Mouse (Mus musculus): Measurements from ENCODE around the gene Col27a1. TPM values are rescaled to one million over a fixed set of nuclear protein-coding genes. Genes with fewer than 3 reads are reported as not detected.

Gene Col27a1
- total and polyA plus RNA-seq, 2 experiments from 2014 or later, result 0.56 to 5.3 TPM

DNA sequence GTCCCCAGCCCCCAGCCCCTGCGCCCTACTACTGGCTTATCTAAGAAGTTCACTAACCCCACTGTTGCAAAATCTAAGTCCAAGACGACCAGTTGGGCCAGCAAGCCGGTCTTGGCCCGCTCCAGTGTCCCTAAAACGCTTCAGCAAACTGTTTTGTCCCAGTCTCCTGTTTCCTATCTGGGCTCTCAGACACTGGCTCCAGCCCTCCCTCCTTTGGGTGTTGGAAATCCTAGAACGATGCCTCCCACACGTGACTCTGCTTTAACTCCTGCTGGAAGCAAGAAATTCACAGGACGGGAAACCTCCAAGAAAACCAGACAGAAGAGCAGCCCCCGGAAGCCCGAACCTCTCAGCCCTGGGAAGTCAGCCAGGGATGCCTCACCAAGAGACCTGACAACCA is 11.6 kb downstream of the Col27a1 start:
- Histone ChIP-seq H3K4me3 (ENCODE audit: low read depth, low read length) (no peak overlapping the region), H3K27ac (ENCODE audit: low read depth, low read length) (no peak overlapping the region), H3K27me3 (ENCODE audit: insufficient read depth, low read length) (no peaks in the 10 kb centered on the region), H3K36me3 (ENCODE audit: insufficient read depth) (no peaks in the 10 kb centered on the region), H3K9ac (no peak overlapping the region), H3K4me2 (ENCODE audit: low read depth) (no peak overlapping the region), H3K4me1 (ENCODE audit: insufficient read depth) (peaks cover 6% of the 10 kb centered on the region), H3K9me3 (ENCODE audit: low read length) (no peaks in the 10 kb centered on the region)
- no peak for TF ChIP-seq CTCF (IDR thresholded peaks at IDR 0.05; ENCODE audit: low read depth)
- no peak for ATAC-seq
- WGBS, result 83% methylated on average over 10 of the region's 10 CpGs
- no peak for DNase-seq

DNA sequence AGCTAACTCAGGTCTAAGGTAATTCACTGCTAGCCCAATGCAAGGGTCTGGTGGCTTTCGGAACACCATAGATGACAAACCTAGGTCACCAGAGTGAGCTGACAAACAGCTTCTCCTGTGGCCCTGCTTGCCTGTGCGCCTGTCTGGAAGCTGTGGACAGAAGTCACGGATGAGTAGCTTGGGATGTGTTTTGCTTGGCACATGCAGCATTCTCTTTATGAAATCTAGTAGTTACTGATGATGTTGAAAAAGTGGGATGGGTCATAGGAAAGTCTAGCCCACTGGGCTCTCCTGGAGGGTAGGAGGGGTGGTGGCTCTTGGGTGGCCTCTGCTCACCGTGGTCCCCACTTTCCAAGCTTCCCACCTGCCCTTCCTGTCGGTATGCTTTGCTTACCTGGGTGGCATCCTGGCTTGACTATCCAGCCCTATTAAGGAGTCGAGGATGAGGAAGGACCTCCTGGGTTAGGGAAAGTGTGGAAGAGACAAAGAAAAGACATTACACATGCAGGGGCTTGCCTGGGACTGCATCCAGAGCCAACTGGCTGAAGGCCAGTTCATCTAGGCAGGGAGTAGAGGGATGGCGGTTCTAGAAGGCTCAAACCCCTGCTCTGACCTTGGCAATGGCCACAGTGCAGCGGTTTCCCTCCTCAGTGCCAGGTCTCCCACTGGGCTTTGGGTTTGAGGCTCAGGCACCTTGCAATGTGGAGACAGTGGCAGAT is 12.5 kb downstream of the Col27a1 start:
- 48% methylated on average over 8 of the region's 8 CpGs for WGBS

DNA sequence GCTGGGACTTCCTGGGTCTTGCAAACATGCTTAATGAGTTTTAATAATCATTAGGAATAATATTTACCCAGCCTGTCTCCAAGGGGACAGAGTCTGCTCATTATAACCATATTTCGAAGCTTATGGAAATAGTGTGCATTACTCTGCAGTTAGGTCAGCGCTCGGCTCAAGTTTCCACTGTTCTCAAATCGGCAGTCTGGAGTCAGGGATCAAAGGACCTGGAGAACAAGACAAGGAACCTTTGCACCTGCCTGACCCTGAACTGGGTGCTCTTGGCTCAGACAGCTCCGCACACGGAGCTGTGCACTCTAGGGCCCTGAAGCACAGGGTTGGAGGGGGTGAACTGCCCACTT is 13.1 kb downstream of the Col27a1 start:
- Histone ChIP-seq H3K4me2 (ENCODE audit: low read depth) (no peak overlapping the region), H3K27ac (ENCODE audit: low read depth, low read length) (no peak overlapping the region), H3K4me1 (ENCODE audit: insufficient read depth) (peaks cover 6% of the 10 kb centered on the region), H3K4me3 (ENCODE audit: low read depth, low read length) (no peak overlapping the region), H3K27me3 (ENCODE audit: insufficient read depth, low read length) (no peaks in the 10 kb centered on the region), H3K9ac (no peak overlapping the region), H3K36me3 (ENCODE audit: insufficient read depth) (no peaks in the 10 kb centered on the region), H3K9me3 (ENCODE audit: low read length) (no peaks in the 10 kb centered on the region)
- ATAC-seq (no peak), DNase-seq (no peak)
- WGBS, result 68% methylated on average over 6 of the region's 6 CpGs
- no peak for TF ChIP-seq CTCF (IDR thresholded peaks at IDR 0.05; ENCODE audit: low read depth)

More for the DNA sequence above, 12.5 kb downstream of the Col27a1 start:
- no peak for TF ChIP-seq CTCF (IDR thresholded peaks at IDR 0.05; ENCODE audit: low read depth)
- Histone ChIP-seq H3K4me2 (ENCODE audit: low read depth) (no peak overlapping the region), H3K9me3 (ENCODE audit: low read length) (no peaks in the 10 kb centered on the region), H3K36me3 (ENCODE audit: insufficient read depth) (no peaks in the 10 kb centered on the region), H3K27ac (ENCODE audit: low read depth, low read length) (no peak overlapping the region), H3K27me3 (ENCODE audit: insufficient read depth, low read length) (no peaks in the 10 kb centered on the region), H3K4me1 (ENCODE audit: insufficient read depth) (peaks cover 6% of the 10 kb centered on the region), H3K4me3 (ENCODE audit: low read depth, low read length) (no peak overlapping the region), H3K9ac (no peak overlapping the region)
- peak; percentile 41 for DNase-seq
- peak; percentile 37; the same call in 1 of the 2 replicates for ATAC-seq

DNA sequence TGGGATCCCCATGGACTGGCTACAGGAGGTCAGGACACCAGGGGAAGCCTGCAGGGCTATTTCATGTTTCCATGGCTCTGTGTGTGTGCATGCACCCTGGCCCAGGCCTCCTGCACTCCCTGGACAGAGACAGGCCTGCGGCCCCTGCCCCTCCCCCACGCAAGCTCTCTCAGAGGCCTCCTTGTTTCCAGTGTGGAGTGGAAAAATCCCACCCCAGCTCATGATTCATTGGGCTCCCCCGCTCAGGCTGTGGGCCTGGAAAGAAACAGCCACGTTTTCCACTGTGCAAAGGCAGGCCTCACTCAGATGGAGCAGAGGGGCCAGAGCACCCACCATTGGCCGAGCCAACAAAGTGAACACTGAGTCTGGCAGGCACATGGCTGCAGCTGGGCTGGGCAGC is 15.1 kb downstream of the Col27a1 start:
- ATAC-seq (peak; percentile 64), DNase-seq (no peak)
- H3K27me3 ChIP-seq (ENCODE audit: insufficient read depth, low read length), result no peaks in the 10 kb centered on the region
- no peak overlapping the region for H3K9ac ChIP-seq
- H3K27ac ChIP-seq (ENCODE audit: low read depth, low read length), result no peak overlapping the region
- H3K36me3 ChIP-seq (ENCODE audit: insufficient read depth), result no peaks in the 10 kb centered on the region
- no peak for TF ChIP-seq CTCF (IDR thresholded peaks at IDR 0.05; ENCODE audit: low read depth)
- H3K9me3 ChIP-seq (ENCODE audit: low read length), result no peaks in the 10 kb centered on the region
- H3K4me2 ChIP-seq (ENCODE audit: low read depth), result no peak overlapping the region
- 54% methylated on average over 5 of the region's 5 CpGs for WGBS
- H3K4me3 ChIP-seq (ENCODE audit: low read depth, low read length), result no peak overlapping the region
- peaks cover 6% of the 10 kb centered on the region for H3K4me1 ChIP-seq (ENCODE audit: insufficient read depth)

DNA sequence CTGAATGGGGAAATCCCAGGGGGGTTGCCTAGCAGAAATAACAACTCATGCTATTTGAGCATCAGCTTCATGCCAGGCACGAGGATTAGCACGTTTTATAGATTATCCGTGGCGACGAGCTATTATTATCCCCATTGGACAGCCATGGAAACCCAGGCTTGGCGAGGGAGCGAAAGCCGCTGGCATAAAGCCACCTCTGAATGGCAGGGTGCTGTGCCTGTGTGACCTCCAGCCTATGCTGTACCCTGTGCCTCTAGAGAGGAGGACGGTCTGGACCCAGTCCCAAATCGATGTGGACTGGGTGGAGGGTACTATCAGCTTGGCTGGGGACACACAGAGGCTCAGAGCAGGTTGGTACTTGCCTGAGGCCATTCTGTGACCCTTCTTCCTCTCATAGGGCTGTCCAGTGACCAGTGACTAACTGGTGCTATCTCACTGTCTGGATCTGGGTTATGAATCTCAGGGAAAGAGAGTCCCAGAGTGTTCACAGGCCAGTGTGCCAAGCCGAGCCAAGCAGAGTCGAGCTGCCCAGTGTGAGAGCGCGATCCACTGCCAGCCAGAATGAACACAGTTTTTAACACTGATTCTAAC is 16.3 kb downstream of the Col27a1 start:
- ATAC-seq, result peak; percentile 37
- peaks cover 6% of the 10 kb centered on the region for H3K4me1 ChIP-seq (ENCODE audit: insufficient read depth)
- H3K27me3 ChIP-seq (ENCODE audit: insufficient read depth, low read length), result no peaks in the 10 kb centered on the region
- no peaks in the 10 kb centered on the region for H3K9me3 ChIP-seq (ENCODE audit: low read length)
- TF ChIP-seq CTCF (IDR thresholded peaks at IDR 0.05; ENCODE audit: low read depth), result no peak
- WGBS, result 31% methylated on average over 14 of the region's 14 CpGs
- no peak overlapping the region for H3K4me3 ChIP-seq (ENCODE audit: low read depth, low read length)
- DNase-seq, result peak; percentile 45
- no peak overlapping the region for H3K4me2 ChIP-seq (ENCODE audit: low read depth)
- no peak overlapping the region for H3K27ac ChIP-seq (ENCODE audit: low read depth, low read length)
- no peaks in the 10 kb centered on the region for H3K36me3 ChIP-seq (ENCODE audit: insufficient read depth)
- no peak overlapping the region for H3K9ac ChIP-seq

DNA sequence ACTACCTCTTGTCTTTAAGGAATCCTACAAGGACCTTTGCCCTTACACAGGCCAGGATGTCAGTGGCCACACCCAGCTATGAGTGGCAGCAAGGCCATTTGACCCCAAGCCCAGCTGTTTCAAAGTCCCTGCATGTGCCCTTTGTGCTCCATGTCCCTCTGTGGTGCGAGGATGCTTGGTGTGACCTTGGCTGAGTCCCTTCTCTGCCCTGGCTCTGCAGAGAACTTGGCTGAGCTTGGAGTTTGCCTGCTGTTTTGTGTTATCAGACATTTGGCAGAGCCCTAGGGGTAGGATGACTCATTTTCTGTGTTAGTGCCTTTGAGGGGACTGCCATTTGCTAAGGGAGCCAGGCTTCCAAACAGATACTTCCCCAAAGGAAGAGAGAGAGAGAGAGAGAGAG is 17.3 kb downstream of the Col27a1 start:
- DNase-seq, result no peak

DNA sequence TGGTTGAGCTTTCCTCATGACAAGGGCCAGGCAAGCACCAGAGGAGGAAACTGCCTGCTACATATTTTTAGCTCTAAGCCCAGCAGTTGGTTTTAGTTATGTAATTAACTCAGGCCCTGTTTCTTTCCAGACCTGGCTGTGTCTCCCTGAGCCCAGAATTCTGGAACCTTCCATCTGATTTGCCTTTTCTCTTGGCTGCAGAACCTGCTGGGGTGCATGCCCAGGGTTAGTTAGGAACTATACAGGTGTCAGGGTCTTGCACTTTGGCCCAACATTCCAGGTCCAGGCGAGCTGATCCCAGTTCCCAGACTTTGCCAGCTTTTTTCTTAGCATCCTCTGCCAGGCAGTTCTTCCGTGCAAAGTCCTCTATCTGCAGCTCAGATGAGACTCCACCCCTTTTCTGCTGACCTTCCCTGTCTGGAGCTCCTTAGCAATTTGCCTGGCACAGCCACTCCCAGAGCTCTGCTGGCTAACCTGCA is 18.8 kb downstream of the Col27a1 start:
- H3K36me3 ChIP-seq (ENCODE audit: insufficient read depth), result no peaks in the 10 kb centered on the region
- H3K9me3 ChIP-seq (ENCODE audit: low read length), result no peaks in the 10 kb centered on the region
- no peak for TF ChIP-seq CTCF (IDR thresholded peaks at IDR 0.05; ENCODE audit: low read depth)
- no peak overlapping the region for H3K4me2 ChIP-seq (ENCODE audit: low read depth)
- WGBS, result 43% methylated on average over 2 of the region's 2 CpGs
- ATAC-seq (no peak), DNase-seq (no peak)
- H3K4me1 ChIP-seq (ENCODE audit: insufficient read depth), result no peaks in the 10 kb centered on the region; the same call in 1 of the 2 replicates
- no peak overlapping the region for H3K27ac ChIP-seq (ENCODE audit: low read depth, low read length)
- no peaks in the 10 kb centered on the region for H3K27me3 ChIP-seq (ENCODE audit: insufficient read depth, low read length)
- no peak overlapping the region for H3K4me3 ChIP-seq (ENCODE audit: low read depth, low read length)
- no peak overlapping the region for H3K9ac ChIP-seq

More for the DNA sequence above, 17.3 kb downstream of the Col27a1 start:
- Histone ChIP-seq H3K36me3 (ENCODE audit: insufficient read depth) (no peaks in the 10 kb centered on the region), H3K4me3 (ENCODE audit: low read depth, low read length) (no peak overlapping the region), H3K27ac (ENCODE audit: low read depth, low read length) (no peak overlapping the region), H3K9ac (no peak overlapping the region), H3K27me3 (ENCODE audit: insufficient read depth, low read length) (no peaks in the 10 kb centered on the region), H3K4me2 (ENCODE audit: low read depth) (no peak overlapping the region), H3K9me3 (ENCODE audit: low read length) (no peaks in the 10 kb centered on the region), H3K4me1 (ENCODE audit: insufficient read depth) (peaks cover 5% of the 10 kb centered on the region)
- no peak for ATAC-seq
- 58% methylated on average over 1 of the region's 1 CpGs for WGBS
- TF ChIP-seq CTCF (IDR thresholded peaks at IDR 0.05; ENCODE audit: low read depth), result no peak

Data from forebrain, postnatal 0 days (tissue).